Mouse (Mus musculus): ENCODE results near the gene Tmem19.
A peak's percentile ranks its signal among the peaks of the same experiment; 100 is the strongest.

The Tmem19 gene

DNA sequence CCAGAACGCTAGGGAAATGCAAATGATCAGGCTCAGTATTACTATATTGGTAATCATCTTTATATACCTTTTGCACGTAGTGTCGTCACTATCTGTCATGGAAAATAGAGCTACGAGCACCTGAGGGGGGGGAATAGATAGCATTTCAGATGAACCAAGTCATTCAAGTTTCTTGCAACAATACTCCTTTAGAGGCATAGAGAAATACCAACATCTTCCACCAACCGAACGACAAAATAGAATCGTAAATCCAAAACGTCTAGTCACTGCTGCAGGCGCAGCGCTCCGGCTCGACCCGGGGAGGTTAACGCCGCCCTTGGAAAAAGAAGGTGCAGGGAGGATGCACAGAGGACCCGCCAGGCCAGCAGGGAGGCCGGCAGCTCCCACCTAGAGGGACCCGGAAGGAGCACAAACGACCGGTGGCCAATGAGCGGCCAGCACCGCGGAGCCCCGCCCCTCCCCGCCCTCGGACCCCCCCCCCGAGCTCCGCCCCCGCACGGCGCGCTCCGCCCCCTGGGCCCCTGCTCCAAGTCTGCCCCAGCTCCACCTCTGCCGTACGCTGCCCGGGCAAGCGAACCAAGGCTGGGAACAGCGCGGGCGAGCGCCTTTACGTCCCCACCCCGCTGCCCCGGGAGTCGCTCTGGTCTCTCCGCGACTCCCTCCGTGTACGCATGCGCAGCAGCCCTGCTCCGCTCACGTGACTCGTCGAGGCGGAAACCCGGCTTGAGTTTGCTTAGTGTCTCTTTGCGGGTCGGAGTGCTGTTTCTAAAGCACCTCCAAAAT lies at the start of gene Tmem19:
Gene Tmem19 (minus strand): TSS at position 662 of the 783 bp plus-strand sequence.
- peak; percentile 96 for DNase-seq (ENCODE audit: low read depth)

DNA sequence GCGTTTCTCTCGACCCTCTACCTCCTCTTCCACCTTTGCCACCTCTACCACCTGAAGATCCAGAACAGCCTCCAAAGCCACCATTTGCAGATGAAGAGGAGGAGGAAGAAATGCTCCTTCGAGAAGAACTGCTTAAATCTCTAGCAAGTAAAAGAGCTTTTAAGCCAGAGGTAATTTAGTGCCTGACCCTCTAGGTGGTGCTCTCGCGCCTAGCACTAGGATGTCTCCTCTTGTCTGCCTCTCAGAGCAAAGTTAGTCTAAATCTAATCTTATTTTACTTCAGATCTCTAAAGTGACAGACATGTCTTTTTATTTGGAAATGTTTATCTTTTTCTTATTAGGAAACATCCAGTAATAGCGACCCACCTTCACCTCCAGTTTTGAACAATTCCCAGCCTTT lies 44.1 kb upstream of the Tmem19 start:
- DNase-seq (ENCODE audit: low read depth) = peak; percentile 40

DNA sequence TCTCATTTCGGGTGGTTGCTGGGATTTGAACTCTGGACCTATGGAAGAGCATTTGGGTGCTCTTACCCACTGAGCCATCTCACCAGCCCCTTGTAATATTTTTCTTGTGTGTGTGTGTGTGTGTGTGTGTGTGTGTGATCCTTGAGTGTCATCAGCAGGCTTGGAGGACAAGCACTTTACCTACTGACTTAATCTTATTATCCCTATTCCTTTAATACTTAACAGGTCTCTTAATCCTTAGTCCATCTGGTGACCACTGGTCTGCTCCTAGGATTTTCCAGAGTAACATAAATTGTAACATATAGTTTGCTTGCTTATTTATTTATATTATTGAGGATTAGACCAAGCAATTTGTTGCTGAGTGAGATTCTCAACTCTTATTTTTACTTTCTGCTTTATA lies 29.6 kb upstream of the Tmem19 start:
- DNase-seq (ENCODE audit: low read depth) = no peak

DNA sequence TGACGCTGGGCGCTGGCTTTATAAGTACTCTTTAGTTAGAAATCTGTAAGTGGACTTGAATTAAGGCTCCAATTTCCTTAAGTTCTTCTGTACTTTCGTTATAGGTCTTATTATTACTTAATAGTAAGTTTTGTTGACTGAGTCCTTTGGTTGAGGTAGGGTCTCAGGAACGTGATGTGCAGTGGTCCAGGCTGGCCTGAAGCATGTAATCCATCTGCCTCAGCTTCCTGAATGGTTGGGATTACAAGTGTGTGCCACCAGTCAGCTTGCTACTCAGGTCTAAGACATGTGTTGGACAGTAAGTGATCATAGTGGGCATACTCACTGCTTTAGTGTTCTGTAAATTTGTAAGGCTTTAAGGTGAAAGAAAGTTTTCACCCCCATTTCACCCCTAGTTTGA lies 28.8 kb upstream of the Tmem19 start:
- DNase-seq (ENCODE audit: low read depth) = no peak

DNA sequence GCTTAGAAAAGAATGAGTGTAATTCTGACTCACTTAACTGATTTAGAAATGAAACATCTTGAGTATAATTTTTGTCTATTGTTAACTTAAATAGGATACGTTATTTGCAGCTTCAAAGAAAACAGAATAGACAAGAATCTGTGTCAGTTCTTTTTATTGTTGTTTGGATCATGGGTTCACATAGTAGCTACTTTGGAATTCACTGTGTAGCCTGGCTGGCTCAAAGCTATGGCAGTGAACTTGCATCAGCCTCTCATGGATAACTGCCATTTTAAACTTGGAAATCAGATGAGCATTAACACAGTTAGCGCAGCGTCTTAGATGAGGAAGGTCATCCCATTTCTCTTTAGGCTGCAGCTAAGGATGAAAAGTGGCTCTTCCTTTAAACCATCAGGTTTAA lies 25.6 kb upstream of the Tmem19 start:
- DNase-seq (ENCODE audit: low read depth) = no peak

DNA sequence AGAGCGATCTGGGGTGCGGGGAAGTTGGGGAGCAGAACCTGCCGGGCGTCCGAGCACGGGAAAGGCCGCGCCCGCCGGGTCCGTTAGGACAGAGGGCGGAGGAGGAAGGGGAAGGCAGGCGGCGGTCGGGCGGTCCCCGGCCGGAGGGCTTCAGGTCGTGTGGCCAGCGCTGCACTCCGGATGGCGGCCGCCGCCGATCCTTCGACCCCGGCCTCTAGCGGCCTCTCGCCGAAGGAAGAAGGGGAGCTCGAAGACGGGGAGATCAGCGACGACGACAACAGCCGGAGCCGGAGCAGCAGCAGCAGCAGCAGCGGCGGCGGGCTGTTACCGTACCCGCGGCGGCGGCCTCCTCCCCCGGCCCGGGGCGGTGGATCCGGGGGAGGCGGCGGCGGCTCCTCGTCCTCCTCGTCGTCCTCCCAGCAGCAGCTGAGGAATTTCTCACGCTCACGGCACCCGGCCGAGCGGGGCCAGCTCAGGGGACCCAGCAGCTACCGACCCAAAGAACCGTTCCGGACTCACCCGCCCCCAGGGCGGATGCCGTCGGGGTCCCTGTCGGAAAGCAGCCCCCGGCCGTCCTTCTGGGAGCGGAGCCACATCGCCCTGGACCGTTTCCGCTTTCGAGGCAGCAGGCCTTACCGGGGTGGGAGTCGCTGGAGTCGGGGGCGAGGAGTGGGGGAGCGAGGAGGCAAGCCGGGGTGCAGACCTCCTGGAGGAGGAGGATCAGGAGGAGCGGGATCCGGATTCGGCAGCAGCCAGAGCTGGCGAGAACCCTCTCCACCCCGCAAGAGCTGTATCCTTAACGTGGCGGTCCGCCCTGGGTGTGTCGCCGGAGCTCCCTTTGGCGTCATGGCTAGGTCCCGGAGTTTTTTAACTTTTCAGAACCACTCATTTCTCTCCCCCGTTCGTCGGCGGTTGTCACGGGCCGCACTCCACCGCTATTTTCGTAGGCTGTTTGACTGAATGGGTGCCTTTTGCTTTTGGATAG lies 23.0 kb upstream of the Tmem19 start:
- DNase-seq (ENCODE audit: low read depth) = no peak

DNA sequence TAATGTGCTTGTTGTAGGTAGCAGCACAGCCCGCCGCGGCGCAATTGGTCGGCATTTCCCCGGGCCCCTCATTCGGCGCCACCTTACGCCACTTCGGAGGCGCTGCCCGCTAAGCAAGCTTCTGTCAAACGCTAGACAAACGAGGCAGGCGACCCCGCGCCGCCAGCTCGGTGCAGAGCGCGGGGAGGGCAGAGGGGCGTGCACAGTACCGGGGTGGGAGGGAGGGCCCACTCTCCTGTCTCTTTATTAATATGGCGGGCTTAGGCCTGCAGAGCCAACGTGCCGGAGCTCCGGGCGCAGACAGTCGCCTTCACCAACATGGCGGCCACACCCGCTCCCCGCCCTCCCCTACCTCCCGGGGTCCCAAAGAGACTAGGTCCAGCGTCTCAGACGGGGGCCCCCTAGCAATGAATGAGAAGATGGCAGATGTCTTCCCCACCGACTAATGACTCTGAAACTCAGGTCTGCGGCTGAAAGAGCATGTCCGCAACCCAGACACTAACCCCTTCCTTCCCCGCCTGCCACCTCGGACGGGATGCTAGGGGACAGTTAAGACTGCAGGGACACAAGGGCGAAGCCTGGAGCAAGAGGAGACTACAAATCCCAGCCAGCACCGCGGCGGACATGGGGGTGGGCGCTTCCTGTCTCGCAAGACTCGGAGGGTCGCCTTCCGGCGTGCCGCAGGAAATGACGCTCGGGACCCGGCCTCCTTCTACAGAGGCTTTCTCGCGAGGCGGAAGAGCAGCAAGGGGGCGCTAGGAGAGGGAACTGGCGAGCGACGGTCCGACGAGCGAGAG lies 22.1 kb upstream of the Tmem19 start, which contains the start of the genes Thap2 and Zfc3h1:
Gene Thap2 (minus strand): TSS at position 223 of the 797 bp plus-strand sequence.
Gene Zfc3h1 (plus strand): TSS at position 739 of the 797 bp plus-strand sequence.
- peak; percentile 97 for DNase-seq (ENCODE audit: low read depth)

DNA sequence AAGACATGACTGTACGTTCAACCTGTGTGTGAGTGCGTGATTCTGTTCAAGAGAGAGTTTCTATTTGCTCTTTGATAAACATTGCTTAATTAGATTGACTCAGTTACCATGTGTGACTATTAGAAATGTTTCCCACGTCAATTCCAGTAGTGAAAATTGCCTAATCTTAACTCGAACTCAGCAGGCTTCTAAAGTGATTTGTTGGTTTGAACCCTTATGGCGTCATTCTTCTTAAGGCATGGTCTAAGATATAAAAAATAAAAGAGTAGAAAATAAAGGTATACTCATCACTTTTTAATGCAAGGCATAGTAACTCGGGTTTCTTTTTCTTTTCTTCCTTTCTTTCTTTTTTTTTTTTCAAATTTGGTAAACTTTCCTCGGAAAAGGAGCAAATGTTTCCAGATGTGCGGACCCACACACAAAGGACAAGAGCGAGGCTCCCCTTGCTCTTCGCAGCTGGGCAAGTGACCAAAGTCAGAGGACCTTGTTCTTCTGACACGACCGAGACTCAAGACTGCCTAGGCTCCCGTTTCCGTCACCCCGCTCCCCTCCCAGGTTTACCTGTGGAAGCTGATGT lies 21.4 kb upstream of the Tmem19 start:
- peak; percentile 59 for DNase-seq (ENCODE audit: low read depth)

DNA sequence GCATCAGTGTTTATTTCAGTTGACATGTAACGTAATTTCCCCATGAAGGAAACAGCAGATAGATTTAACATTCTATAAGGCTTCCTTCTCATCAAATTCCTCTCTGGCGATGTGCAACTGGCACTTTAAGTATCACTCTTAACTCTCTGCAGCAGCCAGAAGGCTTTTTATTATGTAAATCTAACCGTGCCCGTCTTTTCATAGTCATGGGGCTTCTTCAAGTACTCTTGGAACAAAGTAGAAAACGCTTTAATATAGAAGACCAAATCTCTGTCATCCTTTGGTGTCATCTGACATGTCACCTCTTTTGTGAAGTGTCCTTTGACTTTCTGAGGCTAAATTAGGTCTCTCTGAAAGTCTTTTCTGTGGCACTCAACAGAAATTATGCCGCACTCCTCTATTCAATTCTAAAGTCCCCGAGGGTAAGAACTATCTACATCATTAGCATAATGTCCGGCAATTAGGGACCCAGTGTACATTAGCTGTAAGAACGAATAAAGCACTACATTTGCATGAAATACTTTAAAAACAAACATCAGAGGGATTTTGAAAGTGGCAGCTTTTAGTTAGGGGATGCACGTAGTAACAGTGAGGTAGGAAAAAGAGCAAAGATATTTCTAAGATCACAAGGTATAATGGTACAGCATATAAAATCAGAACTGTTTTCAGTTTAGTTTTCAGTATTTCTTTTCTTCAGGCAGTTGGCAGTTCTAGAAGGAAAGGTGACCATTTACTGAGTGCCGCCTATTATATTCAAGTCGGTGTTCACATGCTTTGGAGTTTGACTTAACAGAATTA lies 20.7 kb upstream of the Tmem19 start:
- DNase-seq (ENCODE audit: low read depth) = no peak

DNA sequence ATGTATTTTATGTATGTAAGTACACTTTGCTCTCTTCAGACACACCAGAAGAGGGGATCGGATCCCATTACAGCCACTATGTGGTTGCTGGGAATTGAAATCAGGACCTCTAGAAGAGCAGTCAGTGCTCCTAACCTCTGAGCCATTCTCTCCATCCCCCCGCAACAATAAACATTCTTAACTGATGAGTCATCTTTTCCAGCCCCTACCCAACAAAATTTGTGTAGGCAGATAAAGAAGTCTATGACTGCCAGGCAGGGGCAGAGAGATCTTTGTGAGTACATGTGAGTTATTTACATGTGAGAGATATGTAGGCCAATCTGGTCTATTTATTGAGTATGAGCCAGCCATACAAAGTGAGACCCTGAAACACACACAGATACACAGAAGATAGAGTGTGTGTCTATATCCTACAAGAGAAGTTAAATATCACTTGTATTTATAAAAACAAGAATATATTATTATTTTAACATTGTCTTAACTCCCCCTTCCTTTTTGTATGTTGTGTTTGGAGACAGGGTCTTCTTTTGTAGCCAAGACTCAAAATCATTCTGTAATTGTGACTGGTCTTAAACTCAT lies 19.3 kb upstream of the Tmem19 start:
- DNase-seq (ENCODE audit: low read depth) = no peak

DNA sequence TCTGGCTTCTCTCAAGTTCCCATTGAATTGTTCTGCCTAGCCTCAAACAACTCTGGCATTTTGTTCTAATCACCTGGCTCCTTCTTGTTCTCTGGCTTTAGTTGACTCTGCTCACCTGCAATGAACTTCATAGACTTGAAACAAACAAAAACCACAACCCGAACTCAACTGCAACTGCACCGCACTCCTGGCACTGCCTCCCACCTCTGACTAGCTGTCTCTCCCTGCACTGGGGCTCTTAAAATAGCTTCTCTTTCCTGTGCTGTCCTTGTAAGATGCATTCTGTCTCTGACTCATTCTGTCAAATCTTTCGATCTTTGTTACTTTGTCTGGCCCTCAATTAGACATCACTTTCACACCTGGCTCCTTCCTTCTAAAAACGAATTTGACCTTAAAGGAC lies 850 bp upstream of the Tmem19 start:
- no peak for DNase-seq (ENCODE audit: low read depth)

DNA sequence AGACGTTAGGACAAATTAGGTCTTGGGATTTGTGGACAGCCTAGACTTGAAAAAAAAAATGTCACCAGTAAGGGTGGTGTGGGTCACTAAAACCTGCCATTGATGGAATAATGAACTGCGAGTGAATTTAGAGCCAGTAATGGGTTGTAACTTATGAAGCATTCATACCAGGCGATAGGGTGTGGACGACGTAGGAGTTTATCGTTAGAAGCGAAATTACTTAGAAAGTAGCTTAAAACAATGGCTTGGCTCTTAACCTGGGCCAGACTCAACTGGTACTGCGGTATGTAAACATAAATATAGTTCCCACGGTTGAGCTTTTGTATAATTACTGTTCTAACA lies 293 bp upstream of the Tmem19 start:
- DNase-seq (ENCODE audit: low read depth) = no peak

DNA sequence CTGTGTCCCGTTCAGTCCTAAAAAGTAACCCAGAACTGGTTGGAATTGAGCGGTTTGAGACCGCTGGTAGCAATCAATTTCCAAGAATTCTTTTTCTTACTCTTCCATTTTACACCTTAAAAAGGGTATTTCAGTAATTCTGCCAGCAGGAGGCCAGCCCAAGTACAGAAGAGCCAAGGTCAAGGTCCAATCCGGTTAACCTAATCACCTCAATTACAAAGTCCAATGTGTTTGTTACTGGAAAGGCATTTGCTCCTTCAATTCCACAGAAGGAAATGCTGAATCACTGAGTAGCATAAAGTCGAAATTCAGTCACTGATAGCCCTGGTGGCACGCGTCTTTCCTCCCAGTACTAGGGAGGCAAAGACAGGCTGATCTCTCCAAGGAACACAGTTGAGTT lies 3.2 kb downstream of the Tmem19 start:
- DNase-seq (ENCODE audit: low read depth) = no peak

DNA sequence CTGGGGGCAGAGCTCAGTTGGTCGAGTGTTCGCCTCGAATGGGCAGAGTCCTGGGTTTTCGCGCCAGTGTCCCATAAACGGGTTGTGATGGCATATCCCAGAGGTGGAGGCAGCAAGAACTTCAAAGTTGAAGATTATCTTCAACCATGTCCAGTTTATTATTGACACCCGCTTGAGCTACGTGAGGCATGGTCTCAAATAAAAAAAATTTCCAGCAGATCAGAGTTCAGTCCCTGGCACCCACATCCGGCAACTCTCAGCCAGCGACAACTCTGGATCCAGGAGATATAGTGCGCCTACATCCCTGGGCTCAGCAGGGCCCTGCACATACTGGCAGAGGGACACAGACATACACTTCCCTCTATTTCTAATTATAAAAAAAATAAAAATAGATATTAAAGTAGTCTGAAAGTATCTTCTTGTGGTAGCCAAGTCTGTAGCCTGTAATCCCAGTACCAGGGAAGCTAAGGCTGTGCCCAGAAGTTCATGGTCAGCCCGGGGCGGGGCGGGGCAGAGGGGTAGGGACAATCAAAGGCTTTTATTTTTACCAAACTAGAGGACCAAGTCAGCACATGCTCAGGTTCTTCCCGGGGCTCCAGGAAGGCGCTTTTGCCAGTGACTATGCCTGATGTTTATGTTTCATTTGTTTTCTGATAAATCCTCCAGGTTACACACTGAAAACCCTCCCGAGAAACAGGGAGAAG lies 3.9 kb downstream of the Tmem19 start:
- no peak for DNase-seq (ENCODE audit: low read depth)

DNA sequence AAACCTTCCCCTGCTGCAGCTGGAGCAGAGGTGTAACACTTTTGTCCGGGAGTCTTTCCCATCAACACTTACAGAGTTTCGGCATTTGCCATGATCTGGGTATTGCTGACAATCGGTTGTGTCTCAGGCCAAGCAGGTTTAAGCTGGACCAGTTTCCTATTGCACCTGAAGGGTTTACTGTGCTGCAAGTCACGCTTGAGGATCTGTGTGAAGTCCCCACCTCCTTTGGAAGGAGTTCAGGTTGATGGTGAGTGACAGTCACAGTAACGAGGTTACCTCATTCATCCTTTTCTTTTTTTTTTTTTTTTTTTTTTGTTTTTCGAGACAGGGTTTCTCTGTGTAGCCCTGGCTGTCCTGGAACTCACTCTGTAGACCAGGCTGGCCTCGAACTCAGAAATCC lies 6.2 kb downstream of the Tmem19 start:
- DNase-seq (ENCODE audit: low read depth) = no peak

DNA sequence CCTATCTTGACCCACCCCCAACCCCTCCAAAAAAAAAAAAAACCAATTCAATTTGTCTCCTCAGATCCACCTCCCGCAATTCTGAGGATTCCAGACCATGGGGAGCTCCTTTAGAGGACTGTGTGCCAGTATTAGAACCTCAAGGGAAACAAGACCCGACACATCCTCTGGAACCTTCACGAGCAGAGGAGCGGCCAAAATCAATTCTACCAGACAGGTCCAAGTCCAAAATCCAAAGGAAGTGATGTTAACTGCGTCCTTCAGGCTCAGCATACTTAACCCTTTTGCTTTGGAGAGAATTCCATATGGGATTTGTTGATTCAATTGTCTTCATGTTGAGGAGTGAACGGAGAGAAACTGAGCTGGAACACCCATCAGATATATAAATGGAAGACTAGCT lies 7.3 kb downstream of the Tmem19 start:
- no peak for DNase-seq (ENCODE audit: low read depth)

DNA sequence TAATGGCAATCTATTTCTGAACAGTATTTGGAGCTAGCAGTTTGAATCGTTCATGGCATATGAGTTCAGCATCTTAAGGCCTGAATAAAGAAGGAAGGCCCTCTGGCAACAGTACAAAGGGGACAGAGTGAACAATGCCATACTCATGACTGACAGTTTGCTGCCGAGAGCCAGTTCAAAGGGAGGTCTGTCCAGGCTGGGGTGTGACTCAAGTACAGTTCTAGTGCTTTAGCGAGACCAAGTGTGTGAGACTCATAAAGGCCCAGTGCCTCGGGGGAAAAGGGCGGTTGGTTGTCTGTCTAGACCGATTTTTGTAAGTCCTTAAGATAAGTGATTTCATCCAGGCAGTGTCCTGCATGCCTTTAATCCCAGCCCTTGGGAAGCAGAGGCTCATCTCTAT lies 7.7 kb downstream of the Tmem19 start:
- no peak for DNase-seq (ENCODE audit: low read depth)

DNA sequence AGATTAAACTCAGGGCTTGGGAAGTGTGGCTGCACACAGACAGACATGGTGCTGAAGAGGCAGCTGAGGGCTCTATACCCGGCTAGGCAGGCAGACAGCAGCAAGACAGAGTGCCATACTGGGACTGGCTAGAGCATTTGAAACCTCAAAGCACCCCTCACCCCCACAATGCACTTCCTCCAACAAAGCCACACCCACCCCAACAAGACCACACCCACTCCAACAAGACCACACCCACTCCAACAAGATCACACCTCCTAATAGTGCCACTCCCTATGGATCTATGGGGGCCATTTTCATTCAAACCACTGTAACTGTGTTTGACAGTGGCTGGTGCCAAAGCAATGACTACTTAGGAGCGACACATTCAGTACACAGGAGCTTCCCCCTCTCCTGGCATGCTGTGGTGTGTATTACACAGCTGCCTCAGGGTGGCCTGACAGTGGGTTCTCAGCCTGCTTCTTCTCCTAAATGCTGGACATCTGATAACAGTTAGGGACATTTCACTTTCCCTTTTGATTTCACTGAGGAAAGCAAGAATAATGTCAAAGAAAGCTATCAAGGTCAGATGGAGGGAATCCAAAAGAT lies 11.4 kb downstream of the Tmem19 start:
- DNase-seq (ENCODE audit: low read depth) = no peak

DNA sequence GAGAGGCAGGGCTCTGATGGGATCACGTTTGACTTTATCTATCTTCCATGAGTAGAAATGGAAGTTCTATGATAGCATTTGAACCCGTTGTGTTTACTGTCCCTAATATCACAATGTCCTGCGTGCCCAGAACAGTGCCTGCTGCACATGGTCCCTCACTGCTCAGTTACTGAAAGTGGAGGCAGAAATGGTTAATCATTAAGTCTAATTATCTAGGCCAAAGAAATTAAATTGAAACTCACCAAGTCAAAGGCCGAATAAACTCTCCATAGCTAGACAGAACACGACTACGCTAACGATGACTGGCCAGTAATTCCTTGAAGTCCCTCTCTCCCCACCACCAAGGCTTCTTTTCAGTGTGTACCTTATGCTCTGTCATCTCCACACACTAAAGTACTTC lies 12.8 kb downstream of the Tmem19 start:
- no peak for DNase-seq (ENCODE audit: low read depth)

DNA sequence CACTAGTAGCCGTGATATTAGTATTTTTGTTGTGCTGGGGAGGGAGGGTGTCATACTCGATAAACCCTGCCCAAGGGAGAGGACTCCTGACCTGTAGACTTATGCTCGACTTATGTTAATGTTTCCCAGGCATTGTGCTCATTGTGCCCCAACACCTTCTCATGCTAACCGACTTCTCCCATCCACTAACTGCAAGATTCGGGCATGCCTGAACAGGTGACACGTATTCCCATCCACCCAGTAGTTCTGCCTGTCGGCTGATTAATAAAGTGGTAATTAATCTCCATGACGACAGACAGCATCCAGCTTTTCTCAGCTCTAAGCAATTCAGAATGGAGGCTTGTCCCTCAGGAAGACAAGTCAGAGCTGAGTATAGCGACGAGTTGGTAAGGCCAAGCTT lies 13.3 kb downstream of the Tmem19 start:
- no peak for DNase-seq (ENCODE audit: low read depth)

All from fibroblast of lung, adult 2 months (primary cell).